14 mouse cellular contexts compared by ENCODE assay signal in genomic region chr8:120993738-120994137, GRCm38 (mm10).
"Had no signal": no experiment of that assay in that cellular context is flagged by ENCODE, and none has a peak within 500 bp of the region (broad histone marks: within the 10 kb centered on the region; RNA-seq: fewer than 3 reads in every experiment).

No protein-coding gene starts in this region.

- H3K4me3 ChIP-seq: limb, embryonic 12.5 days; liver, embryonic 13.5 days; neural tube, embryonic 12.5 days had no signal

- H3K36me3 ChIP-seq: limb, embryonic 12.5 days; liver, embryonic 13.5 days; neural tube, embryonic 12.5 days had no signal

- H3K9ac ChIP-seq: limb, embryonic 12.5 days; liver, embryonic 13.5 days; liver, postnatal 0 days; neural tube, embryonic 12.5 days had no signal

- H3K27me3 ChIP-seq: liver, embryonic 13.5 days had no signal

- H3K9me3 ChIP-seq: limb, embryonic 12.5 days; liver, embryonic 13.5 days; neural tube, embryonic 12.5 days had no signal

- DNase-seq: kidney, adult 11 months; kidney, postnatal 10 days; liver; liver, embryonic 13.5 days; liver, postnatal 0 days; midbrain, embryonic 14.5 days; retina, postnatal 1 day; right cerebral cortex, postnatal 4 days; spleen, adult 18-20 months; thymus, adult 18-20 months; thymus, postnatal 14 days had no signal

- H3K4me2 ChIP-seq: limb, embryonic 12.5 days; liver, embryonic 13.5 days; neural tube, embryonic 12.5 days had no signal

- H3K4me1 ChIP-seq: liver, embryonic 13.5 days; neural tube, embryonic 12.5 days had no signal

- H3K27ac ChIP-seq: hindbrain, postnatal 0 days; limb, embryonic 12.5 days; liver, embryonic 13.5 days; neural tube, embryonic 12.5 days had no signal

- ATAC-seq: hindbrain, postnatal 0 days; liver, postnatal 0 days had no signal
